Mouse (Mus musculus): ENCODE data around the gene Jak1.

The Jak1 gene

GRCm38 (mm10) chr4:101164673-101165072, 100.4 kb downstream of the Jak1 start:
- TF ChIP-seq GATA4 (IDR thresholded peaks at IDR 0.05; ENCODE audit: insufficient replicate concordance, low read length) = no peak

GRCm38 (mm10) chr4:101164189-101164588, 100.9 kb downstream of the Jak1 start:
- TF ChIP-seq GATA4 (IDR thresholded peaks at IDR 0.05; ENCODE audit: insufficient replicate concordance, low read length) = no peak

DNA sequence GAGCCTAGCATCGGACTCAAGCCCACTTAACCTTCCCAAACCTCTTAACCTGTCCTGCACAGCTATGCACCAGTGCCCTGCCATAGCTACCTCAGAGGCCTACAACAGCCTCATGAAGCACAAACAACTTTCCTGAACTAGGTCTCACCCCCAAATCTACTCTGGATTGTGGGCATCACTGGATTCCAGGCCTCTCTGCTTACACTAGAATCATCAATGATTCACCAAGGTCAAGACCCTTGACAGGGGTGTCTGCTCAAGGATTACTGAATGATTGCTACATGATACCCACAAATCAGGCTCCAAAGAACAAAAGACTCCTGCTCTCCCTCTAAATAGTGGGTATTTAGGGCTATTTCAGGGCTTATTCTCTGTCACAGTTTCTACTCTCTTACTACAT, 104.3 kb downstream of the Jak1 start:
- no peak for TF ChIP-seq GATA4 (IDR thresholded peaks at IDR 0.05; ENCODE audit: insufficient replicate concordance, low read length)

DNA sequence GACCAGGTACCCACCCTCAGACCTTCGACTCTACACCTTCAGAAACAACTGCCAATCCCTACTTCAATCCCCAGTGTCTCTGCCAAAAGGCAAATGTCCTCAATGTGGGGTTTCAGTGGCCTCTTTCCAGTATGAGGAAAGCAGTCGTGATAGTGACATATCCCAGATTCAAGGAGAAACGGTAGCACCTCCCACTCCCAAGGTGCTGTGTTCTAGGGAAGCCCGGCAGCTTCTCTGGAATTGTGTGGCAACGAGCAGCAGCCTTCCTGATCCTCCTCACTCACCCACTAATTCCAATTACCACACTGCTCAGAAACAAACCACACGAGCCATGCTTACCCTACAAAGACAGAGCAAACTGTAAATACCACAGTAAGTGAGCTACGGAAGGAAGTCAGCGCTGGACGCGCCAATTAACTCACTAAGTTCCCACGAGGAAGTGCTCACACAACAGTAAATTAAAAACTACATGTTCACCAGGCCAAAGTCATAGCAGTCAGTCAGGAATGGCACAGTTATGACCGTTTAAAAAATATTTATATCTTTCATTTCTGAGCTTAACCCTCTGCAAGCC, 105.8 kb downstream of the Jak1 start:
- TF ChIP-seq GATA4 (IDR thresholded peaks at IDR 0.05; ENCODE audit: insufficient replicate concordance, low read length) = no peak

DNA sequence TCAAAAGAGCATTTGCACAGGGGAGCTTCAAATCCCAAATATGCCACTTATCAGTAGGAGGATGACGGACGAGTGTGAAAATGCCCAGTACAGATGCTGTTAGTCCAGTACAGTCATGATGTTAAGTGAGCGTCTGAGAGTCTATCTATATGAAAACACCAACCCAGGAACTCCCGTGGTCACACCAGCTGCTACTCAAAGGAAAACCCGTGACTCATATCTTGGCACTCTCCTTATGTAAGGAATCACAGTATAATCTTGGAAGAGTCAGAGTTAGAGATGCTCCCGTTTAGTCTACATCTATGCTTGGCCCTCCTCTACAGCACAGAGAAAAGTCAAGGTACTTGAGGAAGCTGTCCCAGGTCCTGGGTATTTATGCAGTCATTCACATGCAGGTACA, 106.8 kb downstream of the Jak1 start:
- no peak for TF ChIP-seq GATA4 (IDR thresholded peaks at IDR 0.05; ENCODE audit: insufficient replicate concordance, low read length)

DNA sequence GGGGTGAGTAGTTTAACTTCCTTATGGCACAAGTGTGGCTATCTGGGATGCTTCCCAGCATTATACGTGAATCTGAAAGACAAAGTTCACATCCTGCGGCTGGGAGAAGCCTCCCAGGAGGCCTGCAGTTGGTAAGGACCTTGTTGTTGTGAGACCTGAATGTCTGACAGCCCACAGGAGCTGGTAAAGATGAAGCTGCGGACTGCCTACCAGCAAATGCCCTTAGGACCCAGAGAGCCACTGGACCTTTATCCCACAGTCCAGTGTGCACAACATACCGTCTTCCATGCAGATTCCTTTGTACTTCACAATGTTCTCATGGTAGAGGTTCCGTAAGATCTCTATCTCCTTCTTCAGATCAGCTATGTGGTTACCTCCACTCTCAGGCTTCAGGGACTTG, 107.6 kb downstream of the Jak1 start:
- TF ChIP-seq GATA4 (IDR thresholded peaks at IDR 0.05; ENCODE audit: insufficient replicate concordance, low read length) = no peak

DNA sequence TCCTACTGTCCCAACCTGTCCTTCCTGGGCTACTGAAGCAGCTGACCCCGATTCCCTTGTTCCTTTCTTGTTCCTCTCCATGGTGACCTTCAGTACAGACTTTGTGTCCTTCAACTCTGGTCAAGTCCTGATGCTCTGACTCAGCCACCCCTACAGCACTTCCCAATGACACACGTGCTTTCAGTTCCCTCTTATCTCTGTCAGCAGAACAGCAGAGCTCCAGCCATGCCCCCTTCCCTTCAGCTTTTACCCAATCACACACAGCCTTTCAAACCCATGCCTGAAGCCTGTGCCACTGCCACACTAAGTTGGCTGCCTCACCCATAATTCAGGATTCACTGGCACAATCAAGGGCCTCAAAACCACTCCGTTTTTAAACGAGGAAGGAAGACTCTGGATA, 109.5 kb downstream of the Jak1 start:
- TF ChIP-seq GATA4 (IDR thresholded peaks at IDR 0.05; ENCODE audit: insufficient replicate concordance, low read length) = no peak

DNA sequence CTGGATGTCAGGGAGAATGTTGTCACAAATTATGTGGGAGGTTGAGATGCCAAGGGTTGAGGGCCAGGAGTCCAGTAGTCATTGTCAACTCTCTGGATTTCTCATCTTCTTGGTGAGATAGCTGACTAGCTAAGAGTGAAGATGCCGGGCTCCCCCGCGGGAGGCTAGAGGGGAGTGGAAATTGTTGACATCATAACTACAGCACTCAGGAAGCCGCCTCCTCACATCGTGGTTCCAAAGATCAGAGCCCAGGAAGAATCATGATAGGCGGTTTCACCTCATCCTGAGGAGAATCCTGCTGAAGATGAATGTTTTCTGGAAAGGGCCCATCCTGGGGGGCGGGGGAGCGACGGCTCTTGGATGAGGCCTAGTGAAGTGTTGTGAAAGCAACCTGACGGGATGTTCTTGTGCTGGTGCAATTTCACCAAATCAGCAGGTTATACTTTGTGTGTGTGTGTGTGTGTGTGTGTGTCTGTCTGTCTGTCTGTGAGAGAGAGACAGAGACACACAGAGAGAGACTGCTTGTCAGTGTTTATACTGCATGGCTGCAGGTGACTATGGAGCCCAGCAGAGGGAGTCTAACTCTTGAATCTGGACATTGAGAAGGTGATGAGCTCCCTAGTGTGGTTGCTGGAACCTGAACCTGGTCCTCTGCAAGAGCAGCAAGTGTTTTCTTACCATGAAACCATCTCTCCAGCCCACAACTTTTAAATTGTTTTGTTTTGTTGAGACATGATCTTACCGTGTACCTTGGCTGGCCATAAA, 118.0 kb downstream of the Jak1 start:
- no peak for TF ChIP-seq GATA4 (IDR thresholded peaks at IDR 0.05; ENCODE audit: insufficient replicate concordance, low read length)

- no peak for TF ChIP-seq GATA4 (IDR thresholded peaks at IDR 0.05; ENCODE audit: insufficient replicate concordance, low read length)
Observed at GRCm38 (mm10) chr4:101146047-101146745, 118.9 kb downstream of the Jak1 start.

DNA sequence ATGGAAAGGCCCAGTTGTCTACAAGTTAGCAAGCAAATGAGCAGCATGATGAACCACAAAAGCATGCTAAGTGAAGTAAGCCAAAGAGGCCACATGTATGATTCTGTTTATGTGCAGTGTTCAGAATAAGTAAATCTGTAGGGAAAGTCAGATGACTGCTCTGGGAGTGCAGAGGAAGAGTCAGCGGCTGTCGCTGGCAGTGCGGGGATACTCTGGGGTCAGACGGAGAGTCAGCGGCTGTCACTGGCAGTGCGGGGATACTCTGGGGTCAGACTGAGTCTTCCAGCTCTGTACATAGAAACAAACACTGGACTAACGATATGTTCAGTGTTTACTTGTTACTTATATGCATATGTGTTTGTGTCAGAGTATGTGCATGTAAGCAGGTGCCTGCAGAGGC, 120.3 kb downstream of the Jak1 start:
- no peak for TF ChIP-seq GATA4 (IDR thresholded peaks at IDR 0.05; ENCODE audit: insufficient replicate concordance, low read length)

DNA sequence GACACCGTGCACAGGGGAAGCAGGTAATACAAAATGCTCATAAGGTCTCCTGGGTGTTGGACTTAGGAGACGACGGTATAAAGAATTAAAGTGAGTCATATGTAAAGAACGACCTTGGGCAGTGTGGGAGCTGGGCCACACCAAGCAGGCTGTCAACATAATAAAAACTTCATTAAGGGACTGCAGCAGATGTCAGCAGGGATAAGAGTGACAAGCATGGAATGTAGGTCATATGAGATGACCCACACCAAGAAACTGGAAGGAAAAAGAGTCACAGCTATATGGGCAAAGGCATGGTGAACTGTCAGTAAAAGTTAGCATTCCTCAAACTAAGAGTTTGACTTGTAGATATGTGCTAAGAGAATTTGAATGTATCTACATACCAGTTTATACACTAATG, 120.7 kb downstream of the Jak1 start:
- TF ChIP-seq GATA4 (IDR thresholded peaks at IDR 0.05; ENCODE audit: insufficient replicate concordance, low read length) = no peak

DNA sequence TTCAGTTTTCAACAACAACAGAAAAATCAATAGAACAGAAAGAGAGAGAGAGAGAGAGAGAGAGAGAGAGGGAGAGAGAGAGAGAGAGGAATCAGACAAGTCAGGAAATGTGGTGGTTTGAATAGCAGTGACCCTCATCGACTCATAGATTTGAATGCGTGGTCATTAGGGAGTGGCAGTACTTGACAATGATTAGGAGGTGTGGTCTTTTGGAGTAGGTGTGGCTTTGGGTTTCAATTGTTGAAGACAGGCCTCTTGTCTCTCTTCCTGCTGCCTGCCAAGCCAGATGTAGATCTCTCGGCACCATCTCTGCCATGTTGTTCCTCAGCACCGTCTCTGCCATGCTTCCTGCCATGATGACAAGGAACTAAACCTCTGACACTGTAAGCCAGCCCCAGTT, 121.2 kb downstream of the Jak1 start:
- TF ChIP-seq GATA4 (IDR thresholded peaks at IDR 0.05; ENCODE audit: insufficient replicate concordance, low read length) = no peak

GRCm38 (mm10) chr4:101141768-101142167, 123.3 kb downstream of the Jak1 start:
- no peak for TF ChIP-seq GATA4 (IDR thresholded peaks at IDR 0.05; ENCODE audit: insufficient replicate concordance, low read length)

DNA sequence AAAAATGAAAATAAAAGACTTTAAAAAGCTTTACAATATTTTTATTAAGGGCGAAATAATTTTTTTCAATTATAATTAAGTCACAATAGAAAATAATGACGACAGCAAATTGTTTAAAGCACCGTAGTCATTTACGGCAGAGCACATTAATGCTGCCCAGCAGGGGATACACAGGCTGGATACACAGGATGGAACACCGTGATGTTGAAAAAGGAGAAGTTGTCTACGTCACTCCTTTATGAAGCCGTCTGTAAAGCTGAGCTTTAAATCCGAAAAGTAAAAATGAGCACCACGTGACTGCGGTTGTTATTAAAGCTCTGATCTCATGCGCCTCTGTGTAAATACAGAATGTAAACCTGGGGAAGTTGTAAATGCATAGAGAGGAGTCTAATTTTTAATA, 127.1 kb downstream of the Jak1 start:
- TF ChIP-seq GATA4 (IDR thresholded peaks at IDR 0.05; ENCODE audit: insufficient replicate concordance, low read length) = no peak

GRCm38 (mm10) chr4:101135909-101136308, 129.2 kb downstream of the Jak1 start:
- TF ChIP-seq GATA4 (IDR thresholded peaks at IDR 0.05; ENCODE audit: insufficient replicate concordance, low read length) = no peak

DNA sequence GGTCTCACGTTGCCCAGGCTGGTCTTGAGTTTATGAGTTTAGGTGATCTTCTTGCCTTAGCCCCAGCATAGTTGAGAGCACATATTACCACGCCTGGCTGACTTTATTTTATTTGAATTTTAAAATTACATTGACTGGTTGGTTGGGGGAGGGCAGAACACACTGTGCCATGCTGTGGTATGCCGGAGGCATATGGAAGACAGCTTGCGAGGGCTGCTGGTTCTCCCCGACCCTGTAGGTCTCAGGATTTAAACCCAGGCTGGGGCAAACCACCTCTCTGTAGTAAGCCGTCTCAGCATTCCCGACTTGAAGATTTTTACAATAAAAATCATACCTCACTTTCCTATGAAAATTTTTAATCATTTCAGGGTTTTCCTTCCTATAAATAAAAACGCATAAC, 130.1 kb downstream of the Jak1 start:
- no peak for TF ChIP-seq GATA4 (IDR thresholded peaks at IDR 0.05; ENCODE audit: insufficient replicate concordance, low read length)

Measured in liver, adult (tissue).